Mouse (Mus musculus) heart, embryonic 11.5 days (tissue): ENCODE data around the gene Zfp599. TPM values are rescaled to one million over a fixed set of nuclear protein-coding genes. Genes with fewer than 3 reads are reported as not detected.
"Not testable (repeated sequence)": the region's sequence is repeated elsewhere in the genome, so short reads cannot be mapped to it uniquely, and the experiment has no call there.

Experiments
- ATAC-seq: fragments of 200-750 bp; cut with Nextera tagmentation; replicated peaks from 2 replicates; pipeline ENCODE4 v1.8.0; 2017; ENCODE audit warnings: moderate library complexity; ENCODE audit not compliant: insufficient number of reproducible peaks, low FRiP score, low TSS enrichment
- H3K27ac ChIP-seq: fragments of 300-500 bp; sonication (generic); 2 replicates; pipeline ENCODE4 v1.5.1; 2014; ENCODE audit warnings: mild to moderate bottlenecking, low read depth, low read length
- H3K27me3 ChIP-seq: fragments of 300-500 bp; sonication (generic); 2 replicates; pipeline ENCODE4 v1.6.1; 2014; ENCODE audit warnings: mild to moderate bottlenecking, low read length, mixed read lengths; ENCODE audit not compliant: control insufficient read depth, insufficient read depth
- H3K36me3 ChIP-seq: fragments of 300-500 bp; sonication (generic); 2 replicates; pipeline ENCODE4 v1.6.1; 2014; ENCODE audit warnings: mild to moderate bottlenecking, low read length, moderate library complexity, mixed read lengths; ENCODE audit not compliant: control insufficient read depth, insufficient read depth
- H3K4me1 ChIP-seq: fragments of 300-500 bp; sonication (generic); 2 replicates; pipeline ENCODE4 v1.6.1; 2014; ENCODE audit warnings: low read length; ENCODE audit not compliant: control insufficient read depth, insufficient read depth
- H3K4me2 ChIP-seq: fragments of 300-500 bp; sonication (generic); 2 replicates; pipeline ENCODE4 v1.6.1; 2014; ENCODE audit warnings: mild to moderate bottlenecking, moderate library complexity
- H3K4me3 ChIP-seq: fragments of 300-500 bp; sonication (generic); 2 replicates; pipeline ENCODE4 v1.5.1; 2014; ENCODE audit warnings: low read depth, low read length
- H3K9ac ChIP-seq: fragments of 300-500 bp; sonication (generic); 2 replicates; pipeline ENCODE4 v1.6.1; 2014; ENCODE audit warnings: mild to moderate bottlenecking, low read depth, low read length, moderate library complexity
- H3K9me3 ChIP-seq: fragments of 300-500 bp; sonication (generic); replicated peaks from 2 replicates; pipeline ENCODE4 v1.6.1; 2016; ENCODE audit warnings: low read length; ENCODE audit not compliant: control insufficient read depth
- WGBS: fragments of 180-500 bp; shearing (Covaris S2); extraction: QIAGEN DNeasy Blood & Tissue Kit; methylation state at CpG from one replicate; pipeline ENCODE4 v1.1.7; 2014; ENCODE audit not compliant: insufficient replicate concordance; 5-methylcytosine and 5-hydroxymethylcytosine counted together
- polyA plus RNA-seq: library from polyadenylated mRNA; unstranded; fragments of >200 nt; fragmentation: Nextera tagmentation; extraction: Ambion mirVana; gene quantifications from 2 replicates; pipeline ENCODE4 v1.2.1, GENCODE M21; 2014

Zfp599 gene
- polyA plus RNA-seq, result 3.1 and 5.6 TPM in 2 replicates

DNA sequence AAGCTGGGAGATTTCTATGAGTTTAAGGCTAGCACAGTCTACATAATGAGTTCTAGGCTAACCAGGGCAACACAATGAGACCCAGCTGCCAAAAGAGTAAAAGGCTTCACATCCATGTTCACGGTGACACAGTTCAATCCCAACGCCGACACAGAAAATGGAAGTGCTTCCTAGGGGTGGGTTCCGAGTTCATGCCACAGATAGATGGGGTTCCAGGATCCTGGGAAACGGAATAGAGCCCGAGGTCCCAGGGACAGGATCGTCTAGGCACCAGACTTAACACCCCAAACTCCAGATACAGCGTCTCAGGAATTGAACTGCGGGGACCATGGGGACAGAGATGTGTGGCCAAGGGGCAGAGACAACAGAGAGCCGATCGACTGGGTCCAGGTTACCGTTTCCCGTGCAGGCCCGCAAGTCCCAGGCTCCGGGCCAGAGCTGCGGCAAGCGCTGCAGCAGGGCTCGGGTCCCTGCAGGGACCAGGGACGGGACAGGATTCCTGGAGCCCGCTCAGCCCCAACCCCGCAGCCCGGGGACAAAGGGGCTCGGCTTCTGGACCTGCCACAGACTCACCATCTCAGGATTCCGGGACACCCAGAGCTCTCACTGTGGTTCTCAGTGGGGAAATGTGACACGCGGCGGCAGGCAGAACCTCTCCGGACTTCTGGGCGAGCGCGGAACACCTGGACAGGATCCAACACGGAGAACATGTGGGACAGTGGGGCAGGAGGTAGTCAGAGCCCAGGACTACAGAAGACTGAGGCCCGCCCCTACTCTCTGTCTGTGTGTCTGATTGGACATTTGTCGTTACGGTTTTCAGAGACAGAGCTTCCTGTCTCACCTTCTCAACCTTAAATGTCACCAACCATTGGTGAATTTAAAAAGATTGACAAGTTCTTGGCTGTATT lies at the start of gene Zfp599:
TSS of gene Zfp599 (minus strand) at position 712 of the 908 bp plus-strand sequence.
- Histone ChIP-seq H3K4me2 (peak within 1 kb of the TSS; percentile 66), H3K27ac (no peak within 1 kb of the TSS), H3K4me3 (peak within 1 kb of the TSS; percentile 61), H3K4me1 (peaks cover 8% of the 10 kb centered on the region; the same call in 1 of the 2 replicates), H3K36me3 (peaks cover 11% of the 10 kb centered on the region; the same call in 1 of the 2 replicates), H3K9ac (peak within 1 kb of the TSS; percentile 72), H3K27me3 (no peaks in the 10 kb centered on the region), H3K9me3 (peaks cover 3% of the 10 kb centered on the region; the same call in 1 of the 2 replicates)
- ATAC-seq, result peak; percentile 92
- 1% methylated on average over 35 of the region's 35 CpGs for WGBS

DNA sequence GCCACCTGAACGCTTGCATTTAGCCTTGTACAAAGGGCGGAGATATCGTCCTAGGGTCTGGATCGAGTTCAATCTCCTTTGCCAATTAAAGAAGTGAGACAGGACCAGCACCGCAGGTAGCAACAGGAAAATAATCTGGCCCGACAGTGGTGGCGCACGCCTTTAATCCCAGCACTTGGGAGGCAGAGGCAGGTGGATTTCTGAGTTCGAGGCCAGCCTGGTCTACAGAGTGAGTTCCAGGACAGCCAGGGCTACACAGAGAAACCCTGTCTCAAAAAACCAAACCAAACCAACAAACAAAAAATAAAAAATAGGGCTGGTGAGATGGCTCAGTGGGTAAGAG lies 48.2 kb upstream of the Zfp599 start:
- Histone ChIP-seq H3K9ac (peak overlapping the region; percentile 99), H3K4me2 (peak overlapping the region; percentile 71), H3K36me3 (peaks cover 21% of the 10 kb centered on the region), H3K4me3 (peak overlapping the region; percentile 96)
- H3K4me1 ChIP-seq, H3K27ac ChIP-seq, H3K27me3 ChIP-seq, H3K9me3 ChIP-seq: not testable (repeated sequence)
- 8% methylated on average over 8 of the region's 9 CpGs for WGBS
- ATAC-seq, result peak; percentile 20

- peaks cover 23% of the 10 kb centered on the region for H3K36me3 ChIP-seq
- H3K4me1 ChIP-seq, result 0 out of 2 replicates have a peak, but pooled peaks cover 6% of the 10 kb centered on the region
- ATAC-seq, result peak; percentile 95
- H3K9ac ChIP-seq, result peak within 1 kb of the TSS; percentile 99
- under 1% methylated on average over 55 of the region's 56 CpGs for WGBS
- H3K4me2 ChIP-seq, result peak within 1 kb of the TSS; percentile 71
- H3K4me3 ChIP-seq, result peak within 1 kb of the TSS; percentile 96
- peak within 1 kb of the TSS; percentile 64 for H3K27ac ChIP-seq
- H3K9me3 ChIP-seq, result peaks cover 3% of the 10 kb centered on the region
- H3K27me3 ChIP-seq, result no peaks in the 10 kb centered on the region
These were observed 47.6 kb upstream of the Zfp599 start, which contains the start of gene Zfp810 for GRCm38 (mm10) chr9:22307156-22307919. Gene Zfp810 (minus strand): TSS chr9:22307648.

GRCm38 (mm10) chr9:22306726-22307125 lies 47.0 kb upstream of the Zfp599 start:
- H3K36me3 ChIP-seq, result peaks cover 26% of the 10 kb centered on the region
- peak overlapping the region; percentile 71 for H3K4me2 ChIP-seq
- H3K9me3 ChIP-seq, result peaks cover under 1% of the 10 kb centered on the region
- no peak overlapping the region for H3K27ac ChIP-seq
- peak overlapping the region; percentile 99 for H3K9ac ChIP-seq
- H3K4me1 ChIP-seq, result 0 out of 2 replicates have a peak, but pooled peaks cover 6% of the 10 kb centered on the region
- H3K4me3 ChIP-seq, result peak overlapping the region; percentile 96
- no peak for ATAC-seq
- 17% methylated on average over 6 of the region's 6 CpGs for WGBS
- H3K27me3 ChIP-seq, result no peaks in the 10 kb centered on the region

- H3K9me3 ChIP-seq, result no peaks in the 10 kb centered on the region
- no peak overlapping the region for H3K27ac ChIP-seq
- ATAC-seq, result no peak
- no peak overlapping the region for H3K9ac ChIP-seq
- no peak overlapping the region for H3K4me2 ChIP-seq
- no peak overlapping the region for H3K4me3 ChIP-seq
- H3K4me1 ChIP-seq, result 0 out of 2 replicates have a peak, but pooled peaks cover 6% of the 10 kb centered on the region
- H3K27me3 ChIP-seq, result no peaks in the 10 kb centered on the region
- 92% methylated on average over 1 of the region's 1 CpGs for WGBS
- H3K36me3 ChIP-seq, result peaks cover 42% of the 10 kb centered on the region
These were observed 42.5 kb upstream of the Zfp599 start for GRCm38 (mm10) chr9:22302199-22302598.

DNA sequence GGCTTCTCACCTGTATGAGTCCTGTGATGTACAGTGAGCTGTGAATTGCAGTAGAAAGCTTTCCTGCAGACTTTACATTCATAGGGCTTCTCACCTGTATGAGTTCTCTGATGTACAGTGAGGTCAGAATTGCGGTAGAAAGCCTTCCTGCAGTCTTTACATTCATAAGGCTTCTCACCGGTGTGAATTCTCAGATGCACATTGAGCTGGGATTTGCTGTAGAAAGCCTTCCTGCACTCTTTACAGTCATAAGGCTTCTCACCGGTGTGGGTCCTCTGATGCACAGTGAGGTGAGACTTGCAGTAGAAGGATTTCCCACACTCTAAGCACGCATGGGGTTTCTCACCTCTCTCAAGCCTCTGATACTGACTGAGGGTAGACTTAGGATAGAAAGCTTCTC lies 19.0 kb upstream of the Zfp599 start:
- H3K4me2 ChIP-seq, result no peak overlapping the region

DNA sequence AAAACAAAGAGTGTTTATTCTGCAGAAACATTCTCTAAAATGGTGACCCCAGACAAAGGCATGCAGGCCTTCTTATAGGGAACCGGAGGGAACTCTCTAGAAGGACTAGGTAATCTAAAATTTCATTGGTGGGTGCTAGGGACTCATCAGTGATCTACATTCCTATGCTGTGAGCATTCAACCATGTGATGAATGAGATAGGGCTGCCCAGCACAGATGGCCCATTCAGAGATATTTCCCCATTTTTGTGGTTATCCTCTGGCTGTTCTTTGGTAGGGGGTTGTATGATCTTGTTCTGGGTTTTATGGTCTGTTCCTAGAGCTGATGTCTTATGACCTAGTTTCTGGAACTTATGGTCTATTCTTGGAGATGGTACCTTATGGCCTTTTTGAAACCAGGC lies 9.2 kb upstream of the Zfp599 start:
- ATAC-seq, result no peak
- H3K9me3 ChIP-seq, result 0 out of 2 replicates have a peak, but pooled peaks cover 8% of the 10 kb centered on the region
- 81% methylated on average over 1 of the region's 1 CpGs for WGBS
- no peak overlapping the region for H3K4me3 ChIP-seq
- no peak overlapping the region for H3K4me2 ChIP-seq
- H3K36me3 ChIP-seq, result peaks cover 3% of the 10 kb centered on the region; the same call in 1 of the 2 replicates
- H3K27me3 ChIP-seq, result no peaks in the 10 kb centered on the region
- no peaks in the 10 kb centered on the region for H3K4me1 ChIP-seq
- no peak overlapping the region for H3K27ac ChIP-seq
- no peak overlapping the region for H3K9ac ChIP-seq

More for the DNA sequence above, 19.0 kb upstream of the Zfp599 start:
- Histone ChIP-seq H3K9ac (no peak overlapping the region), H3K27me3 (no peaks in the 10 kb centered on the region), H3K4me1 (no peaks in the 10 kb centered on the region), H3K9me3 (peaks cover 52% of the 10 kb centered on the region), H3K27ac (no peak overlapping the region), H3K4me3 (no peak overlapping the region), H3K36me3 (peaks cover 72% of the 10 kb centered on the region)
- 90% methylated on average over 4 of the region's 4 CpGs for WGBS
- no peak for ATAC-seq

- Histone ChIP-seq H3K4me1 (peaks cover 8% of the 10 kb centered on the region; the same call in 1 of the 2 replicates), H3K9me3 (0 out of 2 replicates have a peak, but pooled peaks cover 6% of the 10 kb centered on the region), H3K9ac (no peak overlapping the region), H3K4me3 (no peak overlapping the region), H3K36me3 (no peaks in the 10 kb centered on the region; the same call in 1 of the 2 replicates), H3K4me2 (no peak overlapping the region), H3K27ac (no peak overlapping the region), H3K27me3 (no peaks in the 10 kb centered on the region)
- WGBS, result 78% methylated on average over 10 of the region's 10 CpGs
- no peak for ATAC-seq
These were observed 2.9 kb upstream of the Zfp599 start for GRCm38 (mm10) chr9:22262611-22263010.
